ENCODE assay signal across 8 mouse cellular contexts in the genomic region with DNA sequence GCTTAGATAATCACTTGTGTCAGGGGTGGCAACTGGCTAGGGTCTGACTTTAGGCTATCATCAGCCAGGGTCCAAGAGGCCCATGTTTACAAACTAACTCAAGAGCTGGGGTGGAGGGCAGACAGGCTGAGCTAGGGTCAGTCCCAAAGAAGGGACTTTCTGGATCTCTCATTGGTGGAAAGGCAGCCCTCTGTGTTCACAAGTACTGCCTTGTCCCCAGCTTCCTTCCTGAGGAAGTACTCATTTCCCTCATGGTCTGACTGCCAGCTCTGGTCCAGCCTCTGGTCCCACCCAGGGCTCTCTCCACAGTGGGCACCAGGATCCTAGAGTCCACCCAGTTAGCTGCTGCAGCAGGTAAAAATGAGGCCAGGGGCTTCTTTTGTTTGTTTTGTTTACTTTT. TPM values are rescaled to one million over a fixed set of nuclear protein-coding genes. Genes with fewer than 3 reads are reported as not detected.
A peak's percentile ranks its signal among the peaks of the same experiment; 100 is the strongest.
DNase-seq lines count a peak whose midpoint lies in the region; ATAC-seq and TF ChIP-seq lines count a peak whose summit lies in the region.

No protein-coding gene starts in this region.

- no peaks in the 10 kb centered on the region for H3K9me3 ChIP-seq in hindbrain, postnatal 0 days (ENCODE audit: low read length)
- H3K9me3 ChIP-seq in liver, embryonic 14.5 days (ENCODE audit: control insufficient read depth, low read length) = no peaks in the 10 kb centered on the region
- H3K9me3 ChIP-seq in stomach, embryonic 16.5 days (replicated peaks; ENCODE audit: control insufficient read depth, low read length) = no peaks in the 10 kb centered on the region

- H3K9ac ChIP-seq in hindbrain, postnatal 0 days (replicated peaks; ENCODE audit: low read length) = no peak overlapping the region
- H3K9ac ChIP-seq in liver, embryonic 14.5 days (replicated peaks) = no peak overlapping the region
- no peak overlapping the region for H3K9ac ChIP-seq in stomach, embryonic 16.5 days (ENCODE audit: low read length)

- H3K27me3 ChIP-seq in hindbrain, postnatal 0 days (ENCODE audit: insufficient read depth, low read length) = no peaks in the 10 kb centered on the region
- H3K27me3 ChIP-seq in liver, embryonic 14.5 days (ENCODE audit: control insufficient read depth, insufficient read depth, low read length) = no peaks in the 10 kb centered on the region
- H3K27me3 ChIP-seq in stomach, embryonic 16.5 days (ENCODE audit: control insufficient read depth, insufficient read depth, low read length) = no peaks in the 10 kb centered on the region

- no peak for TF ChIP-seq CTCF in cortical plate, adult 2 months (IDR thresholded peaks at IDR 0.05; ENCODE audit: extremely low read depth, insufficient read depth, low read length)
- TF ChIP-seq CTCF in hindbrain, postnatal 0 days (IDR thresholded peaks at IDR 0.05; ENCODE audit: low read depth) = no peak
- no peak for TF ChIP-seq CTCF in liver, embryonic 14.5 days (IDR thresholded peaks at IDR 0.05; ENCODE audit: low read depth)

- TF ChIP-seq POLR2A in cortical plate, adult 2 months (IDR thresholded peaks at IDR 0.05; ENCODE audit: extremely low read depth, insufficient read depth, low read length) = no peak

- peaks cover 20% of the 10 kb centered on the region; the same call in 1 of the 2 replicates for H3K36me3 ChIP-seq in hindbrain, postnatal 0 days (ENCODE audit: insufficient read depth, low read length)
- no peaks in the 10 kb centered on the region for H3K36me3 ChIP-seq in liver, embryonic 14.5 days (replicated peaks; ENCODE audit: control insufficient read depth, insufficient read depth, low read depth)
- H3K36me3 ChIP-seq in stomach, embryonic 16.5 days (ENCODE audit: control insufficient read depth, insufficient read depth, low read length) = peaks cover 6% of the 10 kb centered on the region

- ATAC-seq in hindbrain, postnatal 0 days = peak; percentile 33; the same call in 1 of the 2 replicates
- peak; percentile 51; the same call in 1 of the 2 replicates for ATAC-seq in liver, embryonic 14.5 days (ENCODE audit: insufficient read depth)
- ATAC-seq in stomach, embryonic 16.5 days (ENCODE audit: insufficient read depth, low FRiP score) = peak; percentile 51; the same call in 1 of the 2 replicates

- no peaks in the 10 kb centered on the region for H3K4me1 ChIP-seq in cortical plate, adult 2 months (ENCODE audit: control insufficient read depth, insufficient read depth, low read length)
- H3K4me1 ChIP-seq in hindbrain, postnatal 0 days (ENCODE audit: insufficient read depth, low read length) = no peaks in the 10 kb centered on the region
- no peaks in the 10 kb centered on the region for H3K4me1 ChIP-seq in liver, embryonic 14.5 days (replicated peaks; ENCODE audit: control insufficient read depth in 2 of 2, insufficient read depth in 2 of 2, low read length in 1 of 2)
- H3K4me1 ChIP-seq in stomach, embryonic 16.5 days (ENCODE audit: control insufficient read depth, insufficient read depth, low read length) = no peaks in the 10 kb centered on the region

- peak overlapping the region; percentile 88 for H3K27ac ChIP-seq in cortical plate, adult 2 months (ENCODE audit: insufficient read depth, low read length)
- H3K27ac ChIP-seq in hindbrain, postnatal 0 days = peak overlapping the region; percentile 42
- H3K27ac ChIP-seq in liver, embryonic 14.5 days = no peak overlapping the region
- peak overlapping the region; percentile 62; the same call in 1 of the 2 replicates for H3K27ac ChIP-seq in stomach, embryonic 16.5 days (ENCODE audit: low read length)

- peak; percentile 41 to 69 for DNase-seq in adrenal gland, adult (ENCODE audit: inconsistent age in 2 of 2, low spot score in 1 of 2)
- DNase-seq in adrenal gland, postnatal 4 days (ENCODE audit: low spot score in 2 of 2) = no peak
- no peak for DNase-seq in hindbrain, postnatal 0 days (ENCODE audit: low spot score)
- no peak for DNase-seq in liver, embryonic 14.5 days (ENCODE audit: low read depth in 3 of 3, low spot score in 3 of 3)
- DNase-seq in thymus, postnatal 0 days (ENCODE audit: low spot score) = no peak
- DNase-seq in right cerebral cortex, postnatal 36 days (ENCODE audit: low spot score in 2 of 2) = no peak

- H3K4me3 ChIP-seq in cortical plate, adult 2 months (ENCODE audit: insufficient read depth, low read length) = no peak overlapping the region
- no peak overlapping the region for H3K4me3 ChIP-seq in hindbrain, postnatal 0 days (ENCODE audit: low read length)
- H3K4me3 ChIP-seq in liver, embryonic 14.5 days (ENCODE audit: insufficient read depth in 1 of 2, low read depth in 2 of 2, low read length in 2 of 2) = no peak overlapping the region
- no peak overlapping the region for H3K4me3 ChIP-seq in stomach, embryonic 16.5 days (replicated peaks; ENCODE audit: low read length)

- H3K4me2 ChIP-seq in hindbrain, postnatal 0 days (ENCODE audit: low read depth, low read length) = no peak overlapping the region
- H3K4me2 ChIP-seq in liver, embryonic 14.5 days (ENCODE audit: low read depth) = no peak overlapping the region
- H3K4me2 ChIP-seq in stomach, embryonic 16.5 days (ENCODE audit: low read depth, low read length) = no peak overlapping the region

- TF ChIP-seq EP300 in liver, embryonic 14.5 days (IDR thresholded peaks at IDR 0.05; ENCODE audit: low read depth) = no peak

RNA-seq across cellular contexts. Expression of a gene that starts 60.0 kb away (rescaled TPM):
- total RNA-seq in adrenal gland, postnatal 4 days (2021) = 100 to 1,000 TPM; 266 to 270 TPM
- polyA plus RNA-seq in cortical plate, adult 2 months (2012; rRNA removed) = 149 and 157 TPM in 2 replicates
- total RNA-seq in hindbrain, postnatal 0 days (2014; rRNA removed) = 103 and 115 TPM in 2 replicates
- polyA plus RNA-seq in hindbrain, postnatal 0 days (2015; fragmentation: Nextera tagmentation; extraction: Ambion mirVana) = 85.6 and 86.1 TPM in 2 replicates
- 19.5 and 26.5 TPM in 2 replicates for polyA plus RNA-seq in liver, embryonic 14.5 days (2012; rRNA removed)
- polyA plus RNA-seq in liver, embryonic 14.5 days (2014; fragmentation: Nextera tagmentation; extraction: Ambion mirVana) = 26.1 and 29.8 TPM in 2 replicates
- 138 and 141 TPM in 2 replicates for polyA plus RNA-seq in stomach, embryonic 16.5 days (2015; fragmentation: Nextera tagmentation; extraction: Ambion mirVana)
- 124 and 130 TPM in 2 replicates for polyA plus RNA-seq in thymus, postnatal 0 days (2015; fragmentation: Nextera tagmentation; extraction: Ambion mirVana)

Comparison
In these comparisons a context has a peak if more than half of its experiments do, and no peak if none do; other contexts are left out.
1. DNase-seq: peak in adrenal gland, adult (2 of 2); none in adrenal gland, postnatal 4 days (0 of 2), hindbrain, postnatal 0 days (single experiment), liver, embryonic 14.5 days (0 of 3), thymus, postnatal 0 days (single experiment) and right cerebral cortex, postnatal 36 days (0 of 2).
2. Peak in every context shown above with its lines, with median percentiles within 50 percentile points of each other: ATAC-seq.